Mouse (Mus musculus) 3134 (cell line): ENCODE measurements at regions not wholly inside any gene's neighbourhood (a gene's known extent, or its start where the extent isn't known, plus 50 kb on each side); places are given as distances from the start of the nearest gene placed in this dataset.

Experiments
- DNase-seq: peaks from one replicate; pipeline ENCODE4 v3.0.0-alpha.2; 2011; ENCODE audit warnings: low spot score; ENCODE audit not compliant: insufficient read length; ENCODE audit errors: extremely low read depth

DNA sequence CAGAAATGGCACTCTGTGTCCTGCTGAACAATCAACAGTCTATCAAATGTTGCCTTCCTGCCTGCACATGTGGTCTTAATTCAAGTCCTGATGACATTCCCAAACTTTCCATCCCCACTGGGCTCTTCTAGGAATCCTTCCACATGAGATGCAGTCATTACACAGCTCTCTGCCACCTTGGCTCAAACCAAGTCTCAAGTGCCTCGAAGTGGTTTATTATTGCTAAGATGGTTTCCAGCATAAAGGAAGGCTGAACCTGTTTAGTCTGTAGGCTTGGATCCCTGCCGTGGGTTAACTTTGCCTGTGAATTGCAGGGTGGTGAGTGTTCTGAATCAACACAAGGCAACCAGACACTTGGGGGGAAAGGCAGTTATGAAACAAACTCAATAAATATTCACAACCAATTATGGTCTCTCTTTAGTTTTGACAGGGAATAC is 293.4 kb upstream of the Acvr2a start:
- DNase-seq: no peak

DNA sequence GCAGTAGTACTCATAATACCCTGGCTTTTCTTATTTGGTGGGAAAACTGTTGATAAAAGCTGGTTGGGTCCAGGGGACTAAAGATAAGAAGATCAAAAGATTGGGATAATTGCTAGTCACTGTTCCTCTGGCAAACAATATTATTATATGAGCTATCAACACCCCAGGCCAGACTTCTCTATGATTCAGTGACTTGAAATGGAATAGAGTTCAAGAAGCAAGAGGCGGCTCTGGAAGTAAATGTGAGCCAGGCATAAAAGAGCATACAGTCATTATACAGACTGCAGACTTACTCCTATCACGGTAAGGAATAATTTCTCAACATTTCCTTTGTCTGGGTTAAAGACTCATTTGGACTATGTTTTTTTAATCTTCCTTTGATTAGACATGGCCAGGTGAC is 278.5 kb upstream of the Acvr2a start:
- DNase-seq: no peak

DNA sequence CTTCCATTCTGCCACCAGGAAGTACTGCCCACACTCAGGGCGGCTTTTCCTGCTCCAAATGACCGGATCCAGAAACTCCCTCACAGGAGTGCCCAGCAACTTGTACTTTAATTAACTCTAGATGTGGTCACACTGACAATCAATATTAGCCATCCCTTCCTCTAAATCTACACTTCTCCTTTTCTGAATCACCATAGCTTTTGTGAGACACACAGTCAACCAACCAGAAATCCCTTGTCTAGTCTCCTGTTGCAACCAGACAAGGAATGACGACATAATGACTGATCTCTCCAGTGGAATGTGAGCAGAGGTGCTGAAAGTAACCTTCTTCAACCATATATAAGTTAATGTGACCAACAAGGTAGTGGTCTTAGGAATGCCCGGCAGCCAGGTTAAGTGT is 277.0 kb upstream of the Acvr2a start:
- no peak for DNase-seq

DNA sequence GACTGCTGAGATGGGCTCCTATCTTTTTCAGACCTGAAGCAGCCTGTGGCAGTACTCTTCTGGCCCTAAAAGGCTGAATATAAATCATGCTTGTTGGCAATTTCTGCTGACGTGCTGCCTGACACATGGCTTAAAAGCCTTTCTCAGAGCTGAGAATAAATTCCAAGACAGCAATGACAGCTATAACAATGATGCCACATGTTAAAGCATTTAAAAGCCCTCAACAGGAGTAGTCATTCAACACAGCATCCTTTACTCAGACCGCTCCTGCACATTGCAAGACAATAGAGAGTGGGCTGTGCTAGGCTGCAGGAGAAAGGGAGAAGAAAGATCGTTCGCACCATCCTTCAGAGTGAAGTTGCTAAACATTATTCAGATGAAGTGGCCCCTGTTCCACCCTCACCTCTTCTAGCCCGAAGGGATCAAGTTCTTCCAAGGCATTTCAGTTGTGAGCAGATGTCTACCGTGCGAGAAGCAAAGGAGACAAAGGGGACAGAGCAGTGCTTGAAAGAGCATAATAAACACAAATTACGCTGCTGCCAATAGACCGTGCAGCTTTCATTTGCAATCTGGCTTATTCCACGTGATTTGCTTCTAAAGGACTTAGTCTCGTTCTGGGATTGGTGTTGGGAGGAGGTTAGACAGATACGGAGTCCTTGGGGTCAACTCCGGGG is 275.1 kb upstream of the Acvr2a start:
- DNase-seq: no peak

DNA sequence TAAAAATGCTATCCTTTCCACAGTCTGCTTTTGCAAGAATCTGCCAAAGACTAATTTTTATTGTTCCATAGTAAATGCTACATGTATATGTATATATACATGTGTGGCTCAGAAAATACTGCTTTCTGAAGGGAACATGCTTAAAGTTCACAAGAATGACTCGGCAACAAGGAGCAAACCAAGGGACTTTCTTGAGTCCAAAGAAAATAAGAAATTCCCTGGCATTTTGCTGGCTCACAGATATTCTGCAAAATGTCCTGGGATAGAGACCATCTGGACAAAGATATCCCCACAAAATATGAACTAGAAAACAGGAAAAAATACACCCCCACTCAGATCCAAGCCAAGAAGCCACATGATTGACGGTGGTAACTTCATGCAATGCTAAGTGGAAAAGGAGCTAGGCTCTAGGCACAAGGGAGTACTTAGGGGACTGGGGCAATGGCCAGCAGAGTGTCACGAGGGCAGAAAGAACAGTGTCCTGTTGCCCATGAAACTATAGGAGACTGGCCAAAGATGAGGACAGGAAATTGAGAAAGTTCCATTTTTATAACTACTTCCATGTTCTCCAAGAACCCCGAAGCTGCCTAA is 274.3 kb upstream of the Acvr2a start:
- no peak for DNase-seq

DNA sequence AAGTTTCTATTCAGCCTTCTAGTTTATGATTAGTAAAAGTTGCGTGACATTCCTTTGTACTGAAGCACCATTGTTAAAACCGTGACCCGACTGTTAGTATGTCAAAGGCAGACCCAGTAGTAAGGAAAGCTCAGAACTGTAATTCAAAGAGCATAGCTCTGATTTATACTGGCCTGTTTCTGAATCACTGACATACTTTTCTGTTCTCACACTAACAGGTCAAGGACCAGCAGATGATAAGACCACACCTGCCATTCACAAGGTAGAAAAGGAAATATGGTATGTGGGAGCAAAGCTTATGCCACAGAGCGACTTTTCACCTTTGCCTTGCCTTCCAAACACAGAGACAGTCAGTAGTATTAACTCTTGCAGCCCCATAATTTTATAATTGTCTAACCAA is 269.5 kb upstream of the Acvr2a start:
- DNase-seq: no peak

DNA sequence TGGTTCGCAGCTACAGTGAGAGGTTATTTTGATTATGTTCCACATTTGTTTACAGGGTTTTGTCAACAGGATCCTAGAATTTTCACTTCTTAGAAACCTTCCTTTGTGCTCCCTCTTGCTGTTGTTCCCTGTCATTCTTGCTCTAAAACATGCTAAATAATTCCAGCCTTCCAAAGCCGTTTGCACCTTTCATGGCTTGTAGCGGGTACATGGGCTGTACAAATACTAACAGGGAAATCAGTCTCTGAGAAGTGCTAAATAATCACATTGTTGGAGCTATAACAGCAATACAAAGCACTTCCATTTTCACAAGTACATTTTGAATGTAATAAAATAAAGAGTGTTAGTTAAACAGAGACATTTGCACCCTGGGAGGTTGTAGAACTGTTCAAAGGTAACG is 268.8 kb upstream of the Acvr2a start:
- no peak for DNase-seq

DNA sequence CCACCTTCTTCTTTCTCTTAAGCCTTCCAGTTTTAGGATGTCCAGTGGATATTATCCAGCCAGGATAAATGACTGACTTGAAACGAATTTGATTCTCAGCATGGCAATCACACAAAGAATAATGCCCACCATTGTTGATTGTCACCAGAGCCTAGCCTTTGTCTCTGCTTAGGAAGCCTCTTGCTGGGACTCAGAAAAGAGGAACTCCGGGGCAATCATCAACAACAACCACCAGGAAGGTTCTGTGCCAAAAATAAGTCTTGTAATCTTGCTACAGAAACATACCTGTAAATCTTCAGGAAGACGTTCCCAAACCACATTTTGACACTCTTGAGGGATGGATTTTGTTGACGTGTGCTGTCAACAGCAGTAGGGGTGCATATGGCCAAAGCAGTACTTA is 268.2 kb upstream of the Acvr2a start:
- no peak for DNase-seq

DNA sequence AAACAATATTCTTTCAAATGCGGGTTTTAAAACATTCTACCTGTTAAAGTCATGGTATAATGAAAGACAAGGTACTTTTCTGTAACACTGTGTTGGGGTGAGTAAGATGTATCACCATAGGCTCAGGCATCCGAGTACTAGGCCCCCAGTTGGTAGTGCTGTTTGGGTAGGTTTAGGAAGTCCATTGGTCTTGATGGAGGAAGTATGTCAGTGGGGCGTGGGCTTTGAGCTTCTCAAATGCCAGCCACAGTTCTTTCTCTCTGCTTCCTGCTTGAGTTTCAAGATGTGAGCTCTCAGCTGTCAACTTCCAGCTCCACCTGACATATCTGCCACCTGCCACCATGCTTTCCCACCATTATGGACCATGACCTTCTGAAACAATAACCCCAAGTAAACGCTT is 267.7 kb upstream of the Acvr2a start:
- no peak for DNase-seq

DNA sequence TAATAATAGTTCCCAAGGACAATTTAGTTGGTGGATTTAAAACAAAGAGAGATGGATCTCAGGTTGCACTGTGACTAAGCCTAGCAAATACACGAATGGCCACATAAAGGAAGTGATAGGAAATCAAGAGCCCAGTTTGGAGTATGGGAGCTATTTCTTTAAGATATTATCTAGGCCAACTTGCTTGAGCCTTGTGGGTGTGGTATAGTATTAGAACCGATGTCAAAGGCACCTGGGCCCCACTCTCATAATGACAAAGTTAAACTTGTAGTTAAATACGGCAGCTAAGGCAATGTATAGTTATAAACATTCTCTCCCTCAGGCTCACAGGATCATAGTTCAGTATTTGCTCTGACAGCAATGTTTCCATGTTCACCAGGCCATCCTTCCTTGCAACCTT is 257.3 kb upstream of the Acvr2a start:
- DNase-seq: no peak

DNA sequence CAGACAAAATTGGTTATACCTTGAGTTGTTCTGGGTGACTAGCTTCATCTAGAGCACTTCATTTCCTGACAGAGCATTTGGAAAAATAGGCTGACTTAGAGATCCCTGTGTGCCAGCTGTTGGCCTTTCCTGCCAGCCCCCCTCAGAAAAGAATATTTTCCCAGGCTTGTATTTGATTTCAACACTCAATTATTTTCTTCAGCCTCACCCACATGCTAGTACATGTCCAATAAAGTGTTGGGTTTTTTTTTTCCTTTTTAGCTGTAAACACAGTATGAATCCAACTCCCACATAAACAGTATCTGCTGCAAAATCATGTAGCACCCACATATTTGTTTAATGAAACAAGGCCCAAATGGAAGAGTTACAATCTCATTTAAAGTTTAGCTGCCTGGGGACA is 256.8 kb upstream of the Acvr2a start:
- DNase-seq: no peak

DNA sequence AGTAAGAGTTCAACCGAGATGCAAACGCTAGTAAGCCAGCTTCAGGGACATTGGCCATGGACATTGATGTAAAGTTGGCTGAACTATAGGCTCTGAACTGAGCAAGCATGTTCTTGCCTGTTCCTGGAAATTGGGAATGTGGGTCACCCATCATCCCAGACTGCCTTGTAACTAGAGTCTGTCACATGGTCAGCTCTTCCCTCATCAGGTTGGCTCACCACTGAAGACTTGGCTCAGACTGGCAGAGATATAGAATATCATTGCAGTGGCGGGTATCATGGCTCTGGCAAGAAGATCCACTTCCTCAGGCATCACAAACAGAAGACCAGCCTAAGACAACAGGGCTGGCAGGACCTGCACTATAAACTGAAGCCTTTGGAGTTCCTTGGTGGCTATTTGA is 255.3 kb upstream of the Acvr2a start:
- DNase-seq: no peak

DNA sequence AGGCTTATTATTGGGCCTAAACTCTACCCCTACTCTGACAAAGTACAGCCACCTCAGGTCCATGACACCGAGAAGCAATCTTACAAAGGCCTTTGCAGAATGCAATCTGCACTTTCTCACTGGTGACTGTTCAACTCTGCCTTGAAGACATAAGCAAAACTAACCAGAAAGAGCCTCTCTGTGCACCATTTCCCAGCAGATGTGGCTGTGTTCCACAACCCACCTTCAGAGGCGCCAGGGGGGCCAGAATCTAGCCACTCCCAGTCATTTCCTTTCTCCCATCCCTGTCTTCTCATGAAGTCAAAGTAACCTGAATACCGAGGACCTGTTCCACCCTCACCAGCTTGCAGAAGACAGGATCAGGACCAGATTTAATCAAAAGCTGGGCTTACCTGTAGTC is 250.3 kb upstream of the Acvr2a start:
- no peak for DNase-seq

DNA sequence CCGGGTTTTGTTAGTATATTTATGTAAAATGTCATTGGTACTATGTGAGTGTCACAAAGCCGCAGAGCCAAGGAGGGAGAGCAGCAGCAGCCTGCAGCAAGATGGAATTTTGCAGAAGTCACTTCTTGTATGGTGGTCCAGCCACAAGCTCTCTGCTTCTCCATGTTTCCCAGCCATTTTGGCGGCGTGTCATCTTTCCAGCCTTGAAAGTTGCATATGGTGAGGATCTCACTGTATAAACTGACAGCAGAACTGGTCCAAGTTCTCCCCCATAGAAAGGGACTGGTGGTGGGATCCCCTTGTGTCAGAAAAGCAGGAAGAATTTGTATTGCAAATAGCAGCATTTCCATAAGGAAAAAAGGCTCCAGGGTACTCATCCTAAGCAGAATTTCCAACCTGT is 249.7 kb upstream of the Acvr2a start:
- DNase-seq: no peak

DNA sequence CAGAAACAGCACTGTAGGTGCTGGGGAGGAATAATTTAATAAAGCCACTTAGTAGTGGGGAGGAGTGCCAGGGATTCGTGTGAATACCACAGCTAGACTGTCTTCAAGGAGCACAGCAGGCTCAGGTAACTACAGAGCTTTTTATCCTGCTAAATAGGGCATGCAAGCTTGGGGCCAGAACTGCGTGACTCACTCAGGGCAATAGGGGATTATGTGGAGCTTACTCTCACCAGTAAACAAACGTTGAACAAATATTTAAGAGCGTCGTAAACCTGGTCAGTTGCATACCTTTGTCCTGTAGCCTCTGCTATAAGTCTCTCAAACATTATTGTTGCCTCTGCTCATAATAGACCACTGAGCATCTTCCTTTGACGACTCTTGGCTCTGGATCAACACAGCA is 246.0 kb upstream of the Acvr2a start:
- DNase-seq: no peak

DNA sequence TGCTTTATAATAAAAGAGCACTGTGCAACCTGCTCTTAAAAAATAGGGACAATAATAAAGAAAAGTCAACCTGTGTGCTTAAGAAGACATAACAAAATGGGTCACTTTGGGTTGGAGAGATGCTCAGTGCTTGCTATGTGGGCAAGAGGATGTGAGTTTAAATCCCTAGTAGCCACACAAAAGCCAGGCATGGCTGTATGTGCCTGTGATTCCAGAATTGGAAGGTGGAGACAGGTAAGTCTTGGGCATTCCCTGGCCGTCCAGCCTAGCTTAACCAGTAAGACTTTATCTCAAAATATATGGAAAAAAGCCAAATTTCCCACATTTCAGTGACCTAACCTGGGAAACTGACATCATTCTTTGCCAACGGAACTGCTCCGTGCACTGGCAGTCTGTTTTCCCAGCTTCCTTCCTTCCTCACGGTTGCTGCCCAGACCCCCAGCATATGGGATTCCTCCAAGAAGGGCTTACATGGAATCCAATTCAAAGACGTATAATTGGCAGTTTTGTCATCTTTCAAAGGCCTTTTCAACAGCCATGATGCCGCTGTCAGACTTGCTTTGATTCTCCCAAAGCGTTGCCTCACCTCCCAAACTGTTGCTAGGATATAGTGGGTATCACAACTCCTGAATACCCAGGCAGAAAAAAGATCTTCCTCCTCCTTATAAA is 227.6 kb upstream of the Acvr2a start:
- no peak for DNase-seq

DNA sequence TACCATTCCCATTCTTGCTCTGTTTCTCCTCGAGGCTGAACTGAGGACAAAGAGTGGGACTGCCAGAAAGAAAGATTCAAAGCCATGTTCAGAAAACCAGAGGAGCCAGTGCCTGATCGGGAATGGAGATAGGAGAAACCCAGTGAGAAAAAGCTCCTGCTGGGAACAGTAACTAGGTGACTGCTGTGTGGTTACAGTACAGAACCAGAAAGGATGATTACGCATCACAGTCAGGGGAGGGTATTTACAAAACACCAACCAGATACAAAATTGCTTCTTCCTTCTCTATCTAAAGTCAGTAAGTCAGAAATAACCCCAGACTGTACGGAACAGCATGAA is 227.1 kb upstream of the Acvr2a start:
- DNase-seq: no peak

DNA sequence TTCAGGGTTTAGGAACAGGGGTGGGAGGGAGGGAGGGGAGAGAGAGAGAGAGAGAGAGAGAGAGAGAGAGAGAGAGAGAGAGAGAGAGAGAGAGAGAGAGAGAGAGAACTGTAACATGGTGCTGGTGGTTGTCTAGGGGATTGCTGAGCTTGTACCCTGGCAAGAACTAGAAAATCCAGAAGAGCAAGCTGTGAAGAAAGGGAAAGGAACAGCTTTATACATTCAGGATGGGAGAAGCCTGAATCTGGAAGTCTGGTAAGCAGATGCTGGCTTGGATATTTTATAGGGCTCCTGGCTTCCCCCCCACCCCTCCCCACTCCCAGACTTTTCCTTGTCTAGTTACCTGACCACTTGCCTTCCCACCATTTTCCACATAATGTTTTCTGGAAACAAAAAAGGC is 224.2 kb upstream of the Acvr2a start:
- no peak for DNase-seq

DNA sequence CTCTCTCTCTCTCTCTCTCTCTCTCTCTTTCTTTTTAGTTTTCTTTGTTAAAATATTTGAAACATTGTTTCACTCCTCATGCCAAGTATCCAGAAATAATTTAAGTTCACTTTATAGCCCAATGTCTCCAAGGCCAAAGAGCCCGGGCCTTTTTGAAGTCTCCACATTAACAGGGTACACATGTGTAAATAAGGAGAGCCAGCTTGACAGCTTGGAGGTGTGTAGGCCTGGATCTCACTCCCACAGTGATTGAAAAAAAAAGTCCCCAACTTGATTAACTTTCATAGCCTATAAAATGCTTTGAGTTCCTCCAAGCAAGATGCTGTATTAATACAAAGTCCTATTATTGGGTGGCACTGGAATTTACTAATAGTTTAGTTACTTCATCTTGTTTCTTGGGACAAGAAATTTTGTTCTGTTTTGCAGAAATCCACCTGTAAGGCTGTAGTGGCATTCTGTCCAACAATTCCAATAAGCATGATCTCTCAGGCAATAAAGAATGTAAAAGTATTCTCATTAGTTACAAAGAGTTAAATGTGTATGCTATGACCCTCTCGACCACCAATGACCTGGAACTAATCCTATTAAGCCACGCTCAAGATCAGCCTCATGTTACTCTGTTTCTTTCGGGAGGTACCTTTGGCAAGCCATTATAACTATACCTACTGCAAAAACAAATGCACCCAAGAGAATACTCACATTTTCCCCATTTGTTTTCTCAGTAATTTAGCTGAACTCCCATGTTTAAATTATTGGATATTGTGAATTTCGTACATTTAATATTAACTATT is 215.9 kb upstream of the Acvr2a start:
- no peak for DNase-seq

DNA sequence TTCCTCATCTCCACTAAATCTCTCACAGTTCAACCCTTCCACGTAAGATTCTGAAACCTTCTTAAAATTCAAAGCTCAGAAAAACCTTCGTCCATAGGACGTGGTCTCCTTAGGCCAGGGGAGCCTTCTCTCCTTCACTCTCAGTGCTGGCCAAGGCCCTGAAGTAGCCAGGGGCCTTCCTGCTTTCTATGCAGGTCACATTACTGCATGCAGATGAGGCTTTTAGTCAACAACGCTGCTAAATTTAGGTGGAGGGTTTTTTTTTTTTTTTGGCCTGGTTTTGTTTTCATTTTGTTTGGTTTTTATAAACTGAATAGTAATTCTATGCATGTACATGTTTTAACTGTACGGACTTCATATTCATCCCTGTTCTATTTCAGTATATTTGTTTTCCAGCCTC is 214.5 kb upstream of the Acvr2a start:
- no peak for DNase-seq

DNA sequence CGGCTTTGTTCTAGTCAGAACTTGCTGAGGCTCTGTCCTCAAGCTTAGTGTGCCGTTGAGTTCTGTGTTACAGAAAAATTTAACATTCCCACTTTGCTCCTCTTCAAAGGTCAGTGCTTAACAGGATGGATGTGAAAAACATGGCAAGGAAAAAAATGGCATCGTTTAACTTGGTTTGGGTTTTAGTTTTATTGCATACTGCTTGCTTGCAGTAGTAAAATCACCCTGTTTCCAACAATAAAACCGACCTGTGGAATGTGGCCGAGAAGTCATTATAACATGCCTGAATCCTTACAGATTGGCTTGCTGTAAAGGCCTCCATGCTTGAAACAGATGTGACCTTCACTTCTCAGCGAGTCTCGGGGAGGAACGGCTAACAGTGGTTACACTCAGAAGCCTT is 212.1 kb upstream of the Acvr2a start:
- no peak for DNase-seq

DNA sequence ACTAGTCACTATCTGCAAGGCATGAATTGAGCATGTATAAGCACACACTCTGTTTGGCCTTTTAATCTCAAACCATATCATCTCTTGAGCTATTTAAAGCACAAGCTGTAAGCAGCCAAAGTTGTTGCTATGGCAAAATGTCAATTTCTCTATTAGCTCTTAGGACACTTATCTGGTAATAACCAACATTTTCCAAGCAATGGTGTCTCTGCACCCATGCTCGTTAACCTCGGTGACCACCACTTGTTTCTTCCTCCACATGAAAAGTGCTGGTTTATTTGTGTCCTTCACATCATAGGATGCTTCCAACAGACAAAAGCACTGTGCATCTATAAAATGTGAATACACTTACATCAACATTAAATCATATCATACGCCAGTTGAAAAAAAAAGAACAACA is 204.4 kb upstream of the Acvr2a start:
- no peak for DNase-seq
